Mouse (Mus musculus): Measurements from ENCODE around the gene Asna1. TPM values are rescaled to one million over a fixed set of nuclear protein-coding genes. Genes with fewer than 3 reads are reported as not detected.

Gene Asna1
- total RNA-seq, 2 experiments from 2014 or later = 116 to 128 TPM

DNA sequence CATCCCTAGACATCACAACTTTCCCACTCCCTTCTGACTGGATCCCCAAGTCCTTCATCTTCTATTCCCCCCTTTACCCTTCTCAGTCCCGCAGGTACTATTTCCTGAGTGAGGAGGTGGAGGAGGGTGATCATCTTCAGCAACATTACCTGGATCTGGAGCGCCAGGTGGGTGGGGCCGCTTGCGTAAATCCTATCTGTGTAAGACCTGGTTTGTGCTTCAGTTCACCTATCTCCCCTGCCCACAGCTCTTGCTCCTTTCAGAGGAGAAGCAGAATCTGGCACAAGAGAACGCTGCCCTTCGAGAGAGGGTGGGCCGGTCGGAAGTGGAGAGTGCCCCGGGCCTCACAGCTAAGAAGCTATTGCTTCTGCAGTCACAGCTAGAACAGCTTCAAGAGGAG, 30.7 kb downstream of the Asna1 start:
- no peak for DNase-seq (ENCODE audit: extremely low spot score in 1 of 2, low spot score in 1 of 2)

- DNase-seq (ENCODE audit: extremely low spot score in 1 of 2, low spot score in 1 of 2) = no peak
Measured at GRCm38 (mm10) chr8:84990836-84991235, 34.2 kb downstream of the Asna1 start.

GRCm38 (mm10) chr8:84990349-84990748, 34.7 kb downstream of the Asna1 start, which contains the start of gene Hook2:
Hook2 (plus strand) TSS chr8:84990603.
- DNase-seq (ENCODE audit: extremely low spot score in 1 of 2, low spot score in 1 of 2) = peak; percentile 88 to 93

DNA sequence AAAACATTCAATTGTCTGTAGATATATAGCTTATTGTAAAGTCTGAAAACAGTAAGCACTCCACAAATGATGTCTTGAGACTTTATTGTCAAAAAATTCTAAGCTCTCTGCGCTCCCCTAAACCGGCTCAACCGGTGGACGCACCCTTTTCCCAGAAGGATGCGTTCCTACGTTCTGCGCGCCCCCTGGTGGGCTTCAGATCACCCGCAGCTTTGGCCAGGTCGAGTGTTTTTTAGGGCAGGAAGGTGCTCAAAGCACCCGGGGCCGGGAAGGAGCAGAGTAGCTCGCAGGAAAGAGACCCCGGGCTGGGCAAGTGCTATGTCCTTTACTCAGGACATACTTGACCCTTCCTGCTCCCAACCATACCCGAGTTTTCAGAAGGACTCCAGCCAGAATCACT, 35.3 kb downstream of the Asna1 start:
- DNase-seq (ENCODE audit: extremely low spot score in 1 of 2, low spot score in 1 of 2) = peak; percentile 85 to 89

GRCm38 (mm10) chr8:84989311-84989731, 35.8 kb downstream of the Asna1 start:
- DNase-seq (ENCODE audit: extremely low spot score in 1 of 2, low spot score in 1 of 2) = no peak

DNA sequence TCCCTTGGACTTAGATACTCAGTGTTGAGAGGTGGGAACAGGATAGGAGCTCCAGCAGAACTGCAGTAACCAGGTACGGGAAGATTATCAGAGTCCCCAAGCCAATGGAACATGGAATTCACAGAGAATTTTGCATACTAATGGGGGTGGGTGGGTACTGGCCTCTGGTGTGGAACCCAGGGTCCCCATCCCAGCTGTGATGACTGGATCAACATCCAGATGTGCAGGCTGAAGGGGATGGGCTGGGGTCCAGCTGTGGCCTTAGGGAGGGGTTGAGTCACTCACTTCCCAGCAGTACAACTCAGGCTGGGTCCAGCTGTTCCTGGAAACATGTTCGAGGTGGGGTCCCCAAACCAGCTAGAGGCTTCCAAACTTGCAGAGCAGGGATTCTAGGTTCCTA, 37.2 kb downstream of the Asna1 start:
- no peak for DNase-seq (ENCODE audit: extremely low spot score in 1 of 2, low spot score in 1 of 2)

GRCm38 (mm10) chr8:84987388-84987787, 37.7 kb downstream of the Asna1 start:
- DNase-seq (ENCODE audit: extremely low spot score in 1 of 2, low spot score in 1 of 2) = no peak

DNA sequence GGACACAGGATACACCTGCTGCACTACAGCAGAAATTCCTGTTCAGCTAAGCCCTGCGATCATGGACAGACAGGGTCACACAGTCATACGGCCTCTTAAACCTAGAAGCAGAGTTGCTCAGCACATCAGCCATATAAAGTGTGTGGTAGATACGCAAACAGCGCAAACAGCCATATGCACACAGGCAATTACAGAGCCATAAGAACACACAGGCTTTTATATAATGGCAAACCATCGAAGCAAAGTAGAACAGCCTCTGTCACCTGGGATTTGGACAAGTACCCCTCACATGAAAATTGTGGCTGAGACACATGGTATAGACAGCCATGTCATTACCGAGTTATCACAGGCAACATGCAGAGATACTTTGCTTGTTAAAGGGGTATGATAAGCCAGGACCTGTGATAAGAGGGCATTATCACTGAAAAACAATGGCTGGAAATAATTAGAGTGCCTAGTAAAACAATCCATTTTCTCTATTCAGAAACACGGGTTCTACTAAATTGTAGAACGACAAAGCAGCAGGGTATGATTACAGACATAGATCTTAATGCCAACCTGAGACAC, 38.6 kb downstream of the Asna1 start:
- no peak for DNase-seq (ENCODE audit: extremely low spot score in 1 of 2, low spot score in 1 of 2)

DNA sequence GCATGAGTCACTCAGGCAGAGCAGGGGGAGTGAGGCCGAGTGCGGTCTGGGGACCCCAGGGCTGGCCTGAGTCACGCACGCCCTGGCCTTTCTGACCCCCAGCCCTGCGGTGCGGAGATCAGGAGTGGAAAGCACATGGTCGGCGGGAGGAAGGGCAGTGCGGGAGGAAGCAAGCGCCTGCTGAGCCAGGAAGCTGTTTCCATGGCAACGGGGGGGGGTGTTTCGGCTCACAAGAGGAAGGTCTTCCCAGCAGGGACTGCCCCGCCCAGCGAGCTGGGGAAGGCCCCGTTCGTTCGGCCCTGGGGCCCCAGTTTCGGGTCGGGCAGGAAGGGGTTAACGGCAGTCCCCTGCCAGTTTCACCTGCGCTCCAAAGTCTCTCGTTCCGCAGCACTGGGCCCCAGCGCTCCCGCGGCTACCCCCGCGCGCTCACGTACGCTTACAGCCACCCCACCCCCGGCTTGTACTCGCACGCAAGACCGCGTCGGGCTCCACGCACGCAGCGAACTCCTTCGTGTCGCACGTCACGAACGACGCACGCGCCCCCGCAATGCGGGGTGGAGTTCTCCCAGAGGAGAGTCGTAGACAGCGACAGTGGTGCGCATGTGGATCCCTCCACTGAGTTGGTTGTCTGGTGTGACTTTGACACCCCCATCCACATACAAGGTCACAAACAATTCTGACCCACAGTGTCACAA, 39.2 kb downstream of the Asna1 start:
- peak; percentile 76 to 91 for DNase-seq (ENCODE audit: extremely low spot score in 1 of 2, low spot score in 1 of 2)

- no peak for DNase-seq (ENCODE audit: extremely low spot score in 1 of 2, low spot score in 1 of 2)
Measured at GRCm38 (mm10) chr8:84985049-84985683, 39.9 kb downstream of the Asna1 start.

DNA sequence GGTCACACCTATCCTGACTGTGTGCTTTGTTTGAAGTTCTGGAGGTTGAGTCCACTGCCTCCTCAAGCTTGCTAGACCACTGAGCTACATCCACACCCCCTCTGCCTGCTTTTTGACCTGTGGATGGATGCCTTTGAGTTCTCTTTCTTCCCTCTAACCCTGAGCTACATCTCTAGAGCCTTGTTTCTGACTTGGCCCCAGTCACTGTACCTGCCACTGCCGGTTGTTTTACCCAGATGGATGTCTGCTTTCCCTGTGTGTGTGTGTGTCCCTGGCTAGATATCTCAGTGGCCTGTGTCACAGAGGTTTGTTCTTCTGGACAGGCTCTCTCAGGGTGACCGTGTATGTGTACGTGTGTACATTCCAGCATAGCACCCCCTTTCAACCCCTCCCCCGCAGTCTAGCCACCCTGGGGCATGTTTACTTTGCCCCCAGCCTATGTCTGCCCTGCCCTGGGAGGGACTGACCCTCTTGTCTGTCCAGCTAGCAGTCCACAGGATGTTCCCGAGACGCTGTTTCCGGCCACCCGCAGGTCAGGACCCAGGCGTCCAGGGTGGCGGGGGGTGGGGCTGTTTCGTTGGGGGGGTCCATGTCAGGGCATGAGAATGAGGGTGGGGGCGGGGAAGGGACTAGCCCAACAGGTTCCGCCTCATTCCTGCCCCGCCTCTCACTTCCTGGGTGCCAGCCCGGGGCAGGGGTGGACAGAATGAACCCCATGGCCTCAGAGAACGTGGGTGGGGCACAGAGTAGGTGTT, 40.6 kb downstream of the Asna1 start:
- DNase-seq (ENCODE audit: extremely low spot score in 1 of 2, low spot score in 1 of 2) = no peak

GRCm38 (mm10) chr8:84982499-84983011, 42.5 kb downstream of the Asna1 start:
- DNase-seq (ENCODE audit: extremely low spot score in 1 of 2, low spot score in 1 of 2) = no peak

GRCm38 (mm10) chr8:84981644-84982498, 43.2 kb downstream of the Asna1 start:
- DNase-seq (ENCODE audit: extremely low spot score in 1 of 2, low spot score in 1 of 2) = no peak

DNA sequence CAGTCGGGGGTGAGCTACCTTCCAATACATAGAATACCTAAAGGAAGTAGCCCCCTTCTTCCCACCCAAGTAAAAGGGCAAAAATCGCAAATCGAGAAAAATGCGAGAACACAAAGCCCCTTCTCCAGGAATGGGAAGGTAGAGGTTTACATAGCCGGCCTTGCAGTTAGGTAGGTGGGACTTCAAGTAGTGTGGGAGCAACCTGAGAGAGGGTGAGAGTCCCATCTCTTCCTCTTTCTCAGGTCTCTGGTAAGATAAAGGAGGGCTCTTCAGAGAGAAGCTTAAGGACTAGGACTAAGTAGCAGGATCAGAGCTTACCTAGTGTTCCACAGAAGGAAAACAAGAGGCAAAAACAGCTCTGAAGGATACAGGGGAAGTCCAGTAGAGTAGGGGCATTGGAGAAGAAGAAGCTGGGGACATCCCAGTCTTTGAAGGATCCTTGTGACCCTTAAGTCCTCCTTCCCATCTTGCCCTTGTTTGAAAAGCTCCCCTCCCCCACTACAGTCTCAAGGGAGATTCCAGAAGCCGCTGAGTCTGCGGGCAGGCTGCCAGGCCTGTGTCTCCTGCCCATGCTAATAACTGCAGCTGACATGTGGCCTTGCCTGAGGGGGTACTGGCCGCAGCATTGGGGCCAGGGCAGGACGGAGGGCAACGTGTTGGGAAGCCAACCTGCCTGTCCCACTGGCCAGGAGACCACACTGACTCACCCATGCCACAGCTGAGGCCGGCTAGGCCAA, 44.3 kb downstream of the Asna1 start:
- no peak for DNase-seq (ENCODE audit: extremely low spot score in 1 of 2, low spot score in 1 of 2)

- peak; percentile 83 to 85 for DNase-seq (ENCODE audit: extremely low spot score in 1 of 2, low spot score in 1 of 2)
Measured at GRCm38 (mm10) chr8:84979599-84980421, 45.3 kb downstream of the Asna1 start.

DNA sequence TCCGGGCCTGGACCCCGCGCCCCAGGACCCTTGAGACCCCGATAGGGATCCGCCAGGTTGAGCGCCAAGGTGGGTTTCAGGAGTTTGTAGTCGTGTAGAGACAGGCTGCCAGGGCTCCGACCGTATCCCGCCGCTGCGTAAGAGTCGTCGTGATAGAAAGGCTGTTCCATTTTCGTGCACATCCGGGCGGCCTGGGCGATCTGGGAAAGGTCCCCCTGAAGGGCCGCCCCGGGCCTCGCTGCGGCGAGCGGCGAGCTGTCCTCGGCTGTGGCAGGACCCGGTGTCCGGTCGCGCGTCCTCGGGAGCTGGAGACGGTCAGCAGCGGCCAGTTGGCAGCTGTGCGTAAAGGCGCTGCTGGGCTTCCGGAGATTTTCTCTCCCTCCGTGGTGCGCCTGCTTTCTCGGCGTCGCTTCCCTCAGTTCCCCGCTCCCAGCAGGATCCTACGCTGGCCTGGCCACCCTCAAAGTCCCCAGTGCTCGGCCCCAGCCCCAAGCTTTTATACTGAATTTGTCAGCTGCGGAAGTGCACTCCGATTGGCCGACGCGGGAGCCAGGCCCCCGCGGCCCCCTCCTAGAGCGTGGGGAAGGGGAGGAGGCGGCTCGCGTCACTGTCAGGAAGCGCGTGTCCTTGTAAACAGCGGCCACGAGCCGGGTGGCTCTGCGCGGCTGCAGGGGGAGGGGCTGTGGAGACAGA, 46.7 kb downstream of the Asna1 start, which contains the start of gene Junb:
Junb (minus strand) TSS at position 471 of the 693 bp plus-strand sequence.
- DNase-seq (ENCODE audit: extremely low spot score in 1 of 2, low spot score in 1 of 2) = peak; percentile 88

DNA sequence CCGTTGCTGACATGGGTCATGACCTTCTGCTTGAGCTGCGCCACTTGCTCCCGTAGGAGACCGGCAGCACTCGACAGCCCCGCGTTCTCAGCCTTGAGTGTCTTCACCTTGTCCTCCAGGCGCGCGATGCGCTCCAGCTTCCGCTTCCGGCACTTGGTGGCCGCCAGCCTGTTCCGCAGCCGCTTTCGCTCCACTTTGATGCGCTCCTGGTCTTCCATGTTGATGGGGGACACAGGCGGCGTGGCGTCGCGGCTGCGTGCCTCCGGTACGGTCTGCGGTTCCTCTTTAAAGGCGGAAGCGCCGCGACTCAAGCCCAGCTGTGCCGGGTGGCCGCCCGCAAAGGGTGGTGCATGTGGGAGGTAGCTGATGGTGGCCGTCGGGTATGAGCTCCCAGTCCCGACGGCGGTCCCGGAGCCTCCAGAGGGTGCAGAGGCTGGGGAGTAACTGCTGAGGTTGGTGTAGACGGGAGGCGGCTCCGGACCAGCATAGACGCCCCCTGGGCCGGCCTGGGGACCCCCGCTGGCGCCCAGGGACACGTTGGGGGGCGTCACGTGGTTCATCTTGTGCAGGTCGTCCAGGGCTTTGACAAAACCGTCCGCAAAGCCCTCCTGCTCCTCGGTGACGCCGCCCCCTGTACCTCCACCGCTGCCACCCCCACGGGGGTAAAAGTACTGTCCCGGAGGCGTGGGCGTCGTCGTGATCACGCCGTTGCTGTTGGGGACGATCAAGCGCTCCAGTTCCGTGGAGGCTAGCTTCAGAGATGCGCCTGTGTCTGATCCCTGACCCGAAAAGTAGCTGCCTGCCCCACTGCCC, 47.4 kb downstream of the Asna1 start:
- DNase-seq (ENCODE audit: extremely low spot score in 1 of 2, low spot score in 1 of 2) = peak; percentile 48 to 56
